ENCODE assay signal across 10 mouse cellular contexts in genomic region chr9:119978811-119979441, GRCm38 (mm10). TPM values are rescaled to one million over a fixed set of nuclear protein-coding genes. Genes with fewer than 3 reads are reported as not detected.
DNase-seq lines count a peak whose midpoint lies in the region; ATAC-seq and TF ChIP-seq lines count a peak whose summit lies in the region.
"Had no signal": no experiment of that assay in that cellular context is flagged by ENCODE, and none has a peak within 500 bp of the region (broad histone marks: within the 10 kb centered on the region; RNA-seq: fewer than 3 reads in every experiment).

No protein-coding gene starts in this region.

- peak overlapping the region; percentile 27 for H3K4me2 ChIP-seq in lung, postnatal 0 days (replicated peaks; ENCODE audit: low read depth, low read length)
- H3K4me2 ChIP-seq in embryonic facial prominence, embryonic 13.5 days = no peak overlapping the region
- H3K4me2 ChIP-seq: midbrain, embryonic 15.5 days had no signal

- WGBS in lung, postnatal 0 days = 69% methylated on average over 6 of the region's 6 CpGs
- 83% methylated on average over 6 of the region's 6 CpGs for WGBS in embryonic facial prominence, embryonic 13.5 days

- peak; percentile 52 for ATAC-seq in frontal cortex, adult (ENCODE audit: low TSS enrichment)
- no peak for ATAC-seq in lung, postnatal 0 days
- ATAC-seq in embryonic facial prominence, embryonic 13.5 days (ENCODE audit: insufficient number of reproducible peaks, insufficient read depth, low FRiP score, low TSS enrichment, low read depth) = no peak
- ATAC-seq: midbrain, embryonic 15.5 days had no signal

- H3K4me1 ChIP-seq in lung, postnatal 0 days (ENCODE audit: insufficient read depth, low read depth, low read length) = peaks cover 29% of the 10 kb centered on the region
- H3K4me1 ChIP-seq in embryonic facial prominence, embryonic 13.5 days = peaks cover 60% of the 10 kb centered on the region

- no peak for TF ChIP-seq CTCF in lung, postnatal 0 days (IDR thresholded peaks at IDR 0.05)

- no peak for DNase-seq in frontal cortex, postnatal 25 days (ENCODE audit: low spot score in 2 of 2)
- DNase-seq in lung, postnatal 0 days (ENCODE audit: low spot score) = no peak
- DNase-seq in lung, postnatal 25 days (ENCODE audit: low spot score) = no peak
- peak; percentile 77 for DNase-seq in right cerebral cortex, postnatal 25 days
- DNase-seq in MN1 (ENCODE audit: low spot score) = no peak
- no peak for DNase-seq in B cell, adult 2 months

- TF ChIP-seq EP300 in lung, postnatal 0 days (IDR thresholded peaks at IDR 0.05) = no peak

- H3K27me3 ChIP-seq in lung, postnatal 0 days (replicated peaks; ENCODE audit: insufficient read depth, low read length) = no peaks in the 10 kb centered on the region
- H3K27me3 ChIP-seq in embryonic facial prominence, embryonic 13.5 days = no peaks in the 10 kb centered on the region
- H3K27me3 ChIP-seq: stomach, embryonic 15.5 days had no signal

- no peak overlapping the region for H3K4me3 ChIP-seq in lung, postnatal 0 days (ENCODE audit: low read depth, low read length)
- H3K4me3 ChIP-seq in embryonic facial prominence, embryonic 13.5 days = no peak overlapping the region
- H3K4me3 ChIP-seq: midbrain, embryonic 15.5 days; stomach, embryonic 15.5 days had no signal

- no peak overlapping the region for H3K27ac ChIP-seq in lung, postnatal 0 days (ENCODE audit: low read length)
- H3K27ac ChIP-seq in embryonic facial prominence, embryonic 13.5 days = no peak overlapping the region
- H3K27ac ChIP-seq: midbrain, embryonic 15.5 days had no signal

- H3K9ac ChIP-seq in lung, postnatal 0 days (replicated peaks; ENCODE audit: low read depth) = no peak overlapping the region
- H3K9ac ChIP-seq in embryonic facial prominence, embryonic 13.5 days = 0 out of 2 replicates have a peak overlapping the region, but pooled peaks have one; percentile 11
- H3K9ac ChIP-seq: midbrain, embryonic 15.5 days; stomach, embryonic 15.5 days had no signal

- no peaks in the 10 kb centered on the region for H3K9me3 ChIP-seq in lung, postnatal 0 days (ENCODE audit: low read length)
- no peaks in the 10 kb centered on the region for H3K9me3 ChIP-seq in embryonic facial prominence, embryonic 13.5 days
- H3K9me3 ChIP-seq: midbrain, embryonic 15.5 days; stomach, embryonic 15.5 days had no signal

- peaks cover 7% of the 10 kb centered on the region; the same call in 1 of the 2 replicates for H3K36me3 ChIP-seq in lung, postnatal 0 days (ENCODE audit: insufficient read depth, low read length)
- peaks cover 8% of the 10 kb centered on the region for H3K36me3 ChIP-seq in embryonic facial prominence, embryonic 13.5 days
- H3K36me3 ChIP-seq: midbrain, embryonic 15.5 days had no signal

RNA-seq across cellular contexts. Expression of gene Csrnp1, which starts 5.5 kb away (rescaled TPM):
- 9.4 and 10.5 TPM in 2 replicates for polyA plus RNA-seq in lung, postnatal 0 days (2015; fragmentation: Nextera tagmentation; extraction: Ambion mirVana)
- 3.3 and 4.5 TPM in 2 replicates for polyA plus RNA-seq in embryonic facial prominence, embryonic 13.5 days (2015; fragmentation: Nextera tagmentation; extraction: Ambion mirVana)

RNA-seq across cellular contexts. Expression of gene Ttc21a, which starts 41.5 kb away (rescaled TPM):
- polyA plus RNA-seq in lung, postnatal 0 days (2015; fragmentation: Nextera tagmentation; extraction: Ambion mirVana) = 1.8 and 2.3 TPM in 2 replicates
- polyA plus RNA-seq in embryonic facial prominence, embryonic 13.5 days (2015; fragmentation: Nextera tagmentation; extraction: Ambion mirVana) = 0.28 and 0.54 TPM in 2 replicates

RNA-seq across cellular contexts. Expression of gene Gorasp1, which starts 41.6 kb away (rescaled TPM):
- 16.5 and 16.7 TPM in 2 replicates for polyA plus RNA-seq in lung, postnatal 0 days (2015; fragmentation: Nextera tagmentation; extraction: Ambion mirVana)
- polyA plus RNA-seq in embryonic facial prominence, embryonic 13.5 days (2015; fragmentation: Nextera tagmentation; extraction: Ambion mirVana) = 28.0 and 31.9 TPM in 2 replicates

RNA-seq across cellular contexts. Expression of gene Xirp1, which starts 44.5 kb away (rescaled TPM):
- polyA plus RNA-seq in lung, postnatal 0 days (2015; fragmentation: Nextera tagmentation; extraction: Ambion mirVana) = 0.21 and 0.35 TPM in 2 replicates
- 0.14 and 0.22 TPM in 2 replicates for polyA plus RNA-seq in embryonic facial prominence, embryonic 13.5 days (2015; fragmentation: Nextera tagmentation; extraction: Ambion mirVana)
- polyA plus RNA-seq: midbrain, embryonic 15.5 days had no signal
